Comparison of ENCODE assay signal across 12 mouse cellular contexts in genomic region chr2:71146266-71146665, GRCm38 (mm10). TPM values are rescaled to one million over a fixed set of nuclear protein-coding genes. Genes with fewer than 3 reads are reported as not detected.
DNase-seq lines count a peak whose midpoint lies in the region; ATAC-seq lines count a peak whose summit lies in the region.
"Had no signal": no experiment of that assay in that cellular context is flagged by ENCODE, and none has a peak within 500 bp of the region (broad histone marks: within the 10 kb centered on the region; RNA-seq: fewer than 3 reads in every experiment).

No protein-coding gene starts in this region.

- H3K4me1 ChIP-seq in intestine, embryonic 15.5 days (replicated peaks), result no peaks in the 10 kb centered on the region
- H3K4me1 ChIP-seq in liver, embryonic 11.5 days (replicated peaks; ENCODE audit: control insufficient read depth, insufficient read depth, low read length), result peaks cover 9% of the 10 kb centered on the region; the same call in 1 of the 2 replicates

- 32% methylated on average over 3 of the region's 3 CpGs for WGBS in intestine, embryonic 15.5 days
- 24% methylated on average over 3 of the region's 3 CpGs for WGBS in liver, embryonic 11.5 days

- H3K36me3 ChIP-seq in intestine, embryonic 15.5 days, result no peaks in the 10 kb centered on the region
- no peaks in the 10 kb centered on the region for H3K36me3 ChIP-seq in liver, embryonic 11.5 days (ENCODE audit: control insufficient read depth, insufficient read depth, low read length)

- no peak overlapping the region for H3K4me2 ChIP-seq in intestine, embryonic 15.5 days (replicated peaks)
- H3K4me2 ChIP-seq in liver, embryonic 11.5 days, result no peak overlapping the region

- no peaks in the 10 kb centered on the region for H3K9me3 ChIP-seq in intestine, embryonic 15.5 days
- no peaks in the 10 kb centered on the region for H3K9me3 ChIP-seq in liver, embryonic 11.5 days (ENCODE audit: control insufficient read depth, low read length)

- H3K27ac ChIP-seq in intestine, embryonic 15.5 days, result 0 out of 2 replicates have a peak overlapping the region, but pooled peaks have one; percentile 37
- H3K27ac ChIP-seq in liver, embryonic 11.5 days (ENCODE audit: low read depth, low read length), result peak overlapping the region; percentile 82; the same call in 1 of the 2 replicates
- H3K27ac ChIP-seq: heart, adult 2 months had no signal

- H3K4me3 ChIP-seq in intestine, embryonic 15.5 days (replicated peaks), result no peak overlapping the region
- H3K4me3 ChIP-seq in liver, embryonic 11.5 days (ENCODE audit: low read depth, low read length), result no peak overlapping the region
- H3K4me3 ChIP-seq: heart, adult 2 months had no signal

- DNase-seq in kidney, adult 9 months, result peak; percentile 80
- DNase-seq in liver, embryonic 11.5 days (ENCODE audit: low spot score), result no peak
- peak; percentile 28 for DNase-seq in lung, postnatal 36 days
- DNase-seq in spleen, postnatal 36 days (ENCODE audit: low spot score in 2 of 2), result no peak
- no peak for DNase-seq in embryo, embryonic 11 days
- DNase-seq: adrenal gland, postnatal 36 days; cerebellum, adult 11-12 months; heart, adult 2 months; thymus, postnatal 14 days had no signal

- no peak overlapping the region for H3K9ac ChIP-seq in intestine, embryonic 15.5 days
- no peak overlapping the region for H3K9ac ChIP-seq in liver, embryonic 11.5 days (ENCODE audit: low read depth, low read length)

- H3K27me3 ChIP-seq in intestine, embryonic 15.5 days (replicated peaks), result no peaks in the 10 kb centered on the region
- no peaks in the 10 kb centered on the region for H3K27me3 ChIP-seq in liver, embryonic 11.5 days (replicated peaks; ENCODE audit: control insufficient read depth, insufficient read depth, low read length)

- ATAC-seq in intestine, embryonic 15.5 days, result peak; percentile 97
- ATAC-seq in liver, embryonic 11.5 days (replicated peaks; ENCODE audit: low FRiP score), result peak; percentile 75
- no peak for ATAC-seq in inflammation-experienced regulatory T-cells, adult 6 months
- ATAC-seq: CD4-positive, CD25-positive, alpha-beta regulatory T cell, adult 4 months had no signal

RNA-seq across cellular contexts. Expression of gene Cybrd1, which starts 28.5 kb away (rescaled TPM):
- 6.6 and 6.8 TPM in 2 replicates for polyA plus RNA-seq in intestine, embryonic 15.5 days (2015; fragmentation: Nextera tagmentation; extraction: Ambion mirVana)
- 0.84 and 0.91 TPM in 2 replicates for polyA plus RNA-seq in liver, embryonic 11.5 days (2014; fragmentation: Nextera tagmentation; extraction: Ambion mirVana)
- under 1 TPM in 2 of 3 experiments, not detected in 1; 0.07 to 0.13 TPM for polyA plus RNA-seq in inflammation-experienced regulatory T-cells, adult 6 months (2017; shearing (Covaris generic))

Comparison
In these comparisons a context has a peak if more than half of its experiments do, and no peak if none do; other contexts are left out.
1. DNase-seq: peak in kidney, adult 9 months (single experiment) and lung, postnatal 36 days (single experiment); none in liver, embryonic 11.5 days (single experiment), spleen, postnatal 36 days (0 of 2) and embryo, embryonic 11 days (single experiment).